ENCODE assay signal across 1 mouse cellular context in the genomic region with DNA sequence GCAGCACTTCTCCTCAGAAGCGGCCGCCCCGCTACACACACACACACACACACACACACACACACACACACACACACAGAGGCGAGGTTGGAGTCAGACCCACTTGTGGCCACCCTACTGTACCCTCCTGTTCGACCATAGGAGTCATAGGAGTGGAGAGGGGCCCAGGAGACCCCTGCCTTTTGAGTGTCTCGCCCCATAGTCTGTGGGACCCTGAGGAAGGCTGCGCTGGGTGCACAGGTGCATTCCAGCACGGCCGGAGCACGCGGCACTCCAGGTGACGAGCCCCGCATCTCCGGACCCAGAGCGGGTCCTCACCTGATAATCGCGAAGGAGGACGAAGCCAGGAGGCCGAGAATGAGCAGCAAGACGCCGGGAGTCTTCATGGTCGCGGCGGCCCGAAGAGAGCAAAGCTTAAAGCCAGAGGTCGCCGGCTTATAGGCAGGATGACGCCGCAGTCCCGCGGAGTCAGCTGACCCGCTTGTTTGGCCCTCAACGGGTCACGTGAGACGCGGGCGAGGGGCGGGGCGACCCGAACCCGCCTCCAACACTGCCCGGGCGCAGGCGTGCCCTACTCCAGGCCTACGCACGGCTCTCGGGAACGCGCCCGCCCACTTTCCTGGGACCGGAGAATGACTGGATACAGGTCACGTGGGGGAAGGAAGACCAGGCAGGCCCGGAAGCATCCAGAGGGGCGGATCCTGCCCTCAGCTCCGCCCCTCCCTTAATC.
A peak's percentile ranks its signal among the peaks of the same experiment; 100 is the strongest.
TF ChIP-seq lines count a peak whose summit lies in the region.

A gene (minus strand): TSS at position 620 of the 730 bp plus-strand sequence.

TF ChIP-seq in MEL, 35 proteins besides CTCF, POLR2A, EP300 and RAD21 (continued from another document):
- TF ChIP-seq SIN3A (IDR thresholded peaks at IDR 0.05; ENCODE audit: low read length) (peak; percentile 95), ZC3H11A (IDR thresholded peaks at IDR 0.05; ENCODE audit: low read depth, low read length) (no peak), RCOR1 (IDR thresholded peaks at IDR 0.05; ENCODE audit: low read depth, low read length) (no peak), ELF1 (IDR thresholded peaks at IDR 0.05; ENCODE audit: low read depth, low read length) (peak; percentile 85), MYC (IDR thresholded peaks at IDR 0.05; ENCODE audit: low read depth, low read length) (no peak)
TF ChIP-seq in MEL: peak in this region for 15.
